Mouse (Mus musculus) regulatory T cell (primary cell): ENCODE data around the gene Brsk2.

Source experiments
- in situ Hi-C: fragments of 300-600 bp; cut with MboI, MseI; formaldehyde crosslinking; loops from one replicate; pipeline ENCODE4 v1.15.1; 2025; ENCODE audit warnings: high pct_unique_total_duplicates

Brsk2 gene

GRCm38 (mm10) chr7:141948906-141949798 lies at the start of gene Brsk2:
Gene Brsk2 (plus strand): TSS chr7:141949751.
- in situ Hi-C loops, result no loop called here

- in situ Hi-C loops, result no loop called here
Observed at GRCm38 (mm10) chr7:141901825-141902224, 47.7 kb upstream of the Brsk2 start.

DNA sequence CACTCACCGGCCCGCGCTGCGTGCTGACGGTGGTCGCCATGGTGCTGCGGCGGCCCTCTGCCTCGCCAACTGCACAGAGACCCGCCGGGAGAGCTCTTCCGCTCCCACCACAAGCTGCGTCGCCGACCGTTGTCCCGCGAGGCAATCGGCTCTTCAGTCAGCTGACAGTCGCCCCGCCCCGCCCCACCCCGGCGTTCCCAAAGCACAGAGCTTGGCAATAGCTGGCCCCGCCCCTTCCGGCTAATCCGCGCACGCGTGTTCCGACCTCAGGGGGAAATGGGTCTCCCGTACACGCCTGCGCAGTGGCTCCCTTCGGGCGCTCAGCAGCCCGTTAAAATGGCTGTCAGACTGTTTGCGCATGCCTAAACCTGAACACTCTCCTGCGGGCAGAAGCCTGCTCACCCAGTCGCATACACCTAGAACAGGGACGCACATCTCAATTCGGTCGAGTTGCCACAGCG lies 47.3 kb upstream of the Brsk2 start:
- in situ Hi-C loops, result no loop called here

- in situ Hi-C loops, result no loop called here
Observed at GRCm38 (mm10) chr7:141902791-141903190, 46.8 kb upstream of the Brsk2 start.

DNA sequence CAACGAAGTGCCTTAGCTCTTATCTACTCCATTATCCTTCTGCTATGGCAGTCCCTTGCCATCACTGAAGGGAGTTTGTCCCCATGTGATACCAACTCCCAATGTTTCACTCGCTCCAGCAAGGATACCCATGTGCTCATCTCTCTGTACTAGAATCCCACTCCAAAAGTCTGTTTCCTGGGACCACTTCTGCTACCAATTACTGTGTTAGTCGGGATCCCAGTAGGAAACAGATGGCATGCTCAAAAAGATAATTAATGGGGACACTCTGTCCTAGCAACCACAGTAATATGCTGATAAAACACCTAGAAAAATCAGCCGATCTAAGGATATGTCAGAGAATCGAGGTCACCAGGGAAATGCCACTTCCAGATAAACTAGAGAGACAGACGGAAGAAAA lies 41.0 kb upstream of the Brsk2 start:
- in situ Hi-C loops, result no loop called here

DNA sequence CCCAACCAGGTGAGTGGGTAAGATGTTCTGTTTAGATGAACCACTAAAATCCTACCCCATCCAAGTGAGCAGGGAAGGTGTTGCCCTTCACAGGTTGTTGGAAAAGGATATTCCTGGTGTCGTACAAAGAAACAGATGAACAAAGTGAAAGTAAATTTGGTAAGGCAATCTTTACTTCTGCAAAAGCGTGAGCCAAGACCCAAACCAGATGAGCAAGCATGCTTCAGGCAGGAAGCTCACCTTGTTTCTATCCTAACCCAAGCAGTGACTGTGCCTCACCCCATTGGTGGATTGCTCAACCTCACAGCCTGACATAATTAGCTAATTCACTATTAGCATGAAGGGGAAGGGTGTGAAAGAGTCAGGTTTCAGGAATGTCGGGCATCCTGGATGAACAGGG lies 38.2 kb upstream of the Brsk2 start:
- in situ Hi-C loops, result no loop called here

DNA sequence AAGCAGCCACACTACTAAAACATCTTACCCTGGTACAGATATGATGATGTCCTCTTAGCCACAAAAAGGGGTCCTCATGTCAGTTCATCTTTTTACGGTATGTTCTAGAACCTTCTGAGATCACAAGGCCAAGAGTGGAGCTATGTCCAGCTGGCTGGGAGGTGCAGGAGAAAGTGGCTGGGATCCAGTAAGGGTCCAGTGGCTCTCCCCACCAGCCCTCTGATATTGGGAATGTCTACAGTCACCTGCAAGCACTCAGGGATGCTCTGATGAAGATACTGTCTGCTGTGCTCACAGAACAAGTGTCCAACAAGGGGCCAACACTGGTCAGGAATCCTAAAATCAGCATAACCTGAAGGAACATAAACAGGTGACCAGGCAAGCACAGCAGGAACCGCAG lies 31.1 kb upstream of the Brsk2 start, which contains the start of gene Tollip:
Gene Tollip (minus strand): TSS at position 101 of the 400 bp plus-strand sequence.
- in situ Hi-C loops, result no loop called here

GRCm38 (mm10) chr7:141924121-141924520 lies 25.4 kb upstream of the Brsk2 start:
- in situ Hi-C loops, result loop anchor here (5.0 kb wide), 1 partner anchor 167 kb away; no protein-coding TSS in a partner anchor

DNA sequence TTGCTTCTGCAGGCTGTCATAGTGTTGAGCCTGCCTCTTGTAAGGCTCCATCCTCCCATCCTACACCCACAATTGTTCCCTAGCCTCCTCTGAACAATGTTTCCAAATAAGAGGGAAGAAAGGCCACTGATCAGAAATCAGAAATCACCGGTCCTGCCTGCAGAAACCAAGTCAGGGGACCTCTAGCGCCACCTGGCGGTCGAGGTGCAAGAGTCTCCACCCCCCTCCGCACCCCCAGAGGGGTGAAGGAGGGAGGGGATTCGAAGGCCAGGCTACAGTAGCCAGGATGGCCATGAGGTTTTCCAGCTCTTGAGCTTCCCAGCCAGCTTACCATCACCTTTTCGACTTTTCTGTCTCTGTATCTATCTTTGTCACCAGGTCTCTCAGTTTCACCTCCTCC lies 24.6 kb upstream of the Brsk2 start:
- in situ Hi-C loops, result loop anchor here (5.0 kb wide), 1 partner anchor 168 kb away; no protein-coding TSS in a partner anchor

- in situ Hi-C loops, result no loop called here
Observed at GRCm38 (mm10) chr7:141928642-141929041, 20.9 kb upstream of the Brsk2 start.

- in situ Hi-C loops, result no loop called here
Observed at GRCm38 (mm10) chr7:141934128-141934898, 15.2 kb upstream of the Brsk2 start.

GRCm38 (mm10) chr7:141934951-141935350 lies 14.6 kb upstream of the Brsk2 start:
- in situ Hi-C loops, result no loop called here

GRCm38 (mm10) chr7:141943444-141943843 lies 6.1 kb upstream of the Brsk2 start:
- in situ Hi-C loops, result no loop called here

GRCm38 (mm10) chr7:141945927-141946326 lies 3.6 kb upstream of the Brsk2 start:
- in situ Hi-C loops, result no loop called here

DNA sequence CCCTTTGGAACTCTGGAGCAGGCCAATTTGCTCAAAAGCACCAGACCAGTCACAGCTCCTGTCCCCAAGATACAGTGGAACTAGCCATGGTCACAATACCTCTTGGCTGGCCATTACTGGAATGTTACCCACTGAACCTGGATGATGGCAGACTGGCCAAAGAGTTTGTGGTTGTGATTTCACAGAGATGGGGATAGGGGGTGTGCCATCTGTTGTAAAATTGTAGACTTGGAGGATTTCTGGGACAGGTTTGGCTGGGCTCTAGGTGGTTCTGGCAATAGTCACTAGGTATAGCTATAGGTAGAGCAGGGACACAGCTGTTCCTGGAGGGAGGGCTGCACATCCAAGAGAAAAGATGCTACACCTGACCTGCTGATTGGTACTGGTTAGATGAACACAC lies 2.0 kb upstream of the Brsk2 start:
- in situ Hi-C loops, result no loop called here

DNA sequence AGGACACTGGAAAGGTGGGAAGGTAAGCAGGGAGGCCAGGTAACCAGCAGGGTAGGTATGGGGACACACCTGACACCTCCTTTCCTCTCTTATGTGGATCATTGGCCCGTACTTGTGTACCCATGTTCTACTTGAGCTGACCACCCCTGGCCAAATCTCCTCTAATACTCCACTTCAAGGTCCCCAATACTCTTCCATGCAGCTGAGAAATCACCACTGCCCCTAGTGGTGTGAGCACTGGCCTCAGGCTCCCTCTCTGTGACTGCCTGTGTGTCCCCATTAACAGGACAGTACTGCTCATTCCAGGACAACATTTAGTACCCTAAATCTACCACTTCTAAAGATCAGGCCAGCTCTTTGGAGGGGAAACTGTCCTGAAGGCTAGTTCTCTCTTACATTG lies 1.5 kb upstream of the Brsk2 start:
- in situ Hi-C loops, result no loop called here

- in situ Hi-C loops, result no loop called here
Observed at GRCm38 (mm10) chr7:141949799-141950103, 200 bp downstream of the Brsk2 start.

- in situ Hi-C loops, result no loop called here
Observed at GRCm38 (mm10) chr7:141950104-141951013, 808 bp downstream of the Brsk2 start.

GRCm38 (mm10) chr7:141951821-141952220 lies 2.3 kb downstream of the Brsk2 start:
- in situ Hi-C loops, result no loop called here

- in situ Hi-C loops, result no loop called here
Observed at GRCm38 (mm10) chr7:141952920-141953319, 3.4 kb downstream of the Brsk2 start.

DNA sequence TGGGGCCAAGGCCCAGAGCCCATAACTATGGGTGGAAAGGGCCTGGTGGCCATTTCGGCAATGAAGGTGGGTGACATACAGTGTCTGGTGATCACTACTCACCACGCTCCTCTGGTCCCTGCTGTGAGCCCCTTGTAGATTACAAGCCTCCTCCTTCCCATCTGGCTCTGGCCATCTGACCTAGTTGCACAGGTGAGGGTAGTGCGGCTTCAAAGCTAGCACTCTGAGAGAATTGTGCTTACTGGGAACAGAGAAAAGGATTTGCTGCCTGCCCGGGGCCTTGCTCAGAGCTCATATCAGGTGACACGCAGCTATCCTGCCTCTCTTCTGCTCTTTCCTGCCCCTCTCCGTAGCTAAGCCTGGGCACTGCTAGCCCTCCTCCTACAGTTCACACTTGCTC lies 4.1 kb downstream of the Brsk2 start:
- in situ Hi-C loops, result no loop called here
